Mouse (Mus musculus) embryonic facial prominence, embryonic 14.5 days (tissue): ENCODE results near the gene Chd9. TPM values are rescaled to one million over a fixed set of nuclear protein-coding genes. Genes with fewer than 3 reads are reported as not detected.
"Not testable (repeated sequence)": the region's sequence is repeated elsewhere in the genome, so short reads cannot be mapped to it uniquely, and the experiment has no call there.

Experiments used
- ATAC-seq: fragments of 200-750 bp; cut with Nextera tagmentation; 2 replicates; pipeline ENCODE4 v1.8.0; 2017; ENCODE audit warnings: low read depth, moderate number of reproducible peaks, moderate TSS enrichment
- DNase-seq: peaks from one replicate; pipeline ENCODE4 v3.0.0-alpha.2; 2015; ENCODE audit warnings: low spot score
- H3K27ac ChIP-seq: fragments of 300-500 bp; sonication (generic); replicated peaks from 2 replicates; pipeline ENCODE4 v1.5.1; 2014; ENCODE audit warnings: low read depth, mild to moderate bottlenecking, low read length, moderate library complexity
- H3K27me3 ChIP-seq: fragments of 300-500 bp; sonication (generic); replicated peaks from 2 replicates; pipeline ENCODE4 v1.6.1; 2014; ENCODE audit warnings: low read length; ENCODE audit not compliant: control insufficient read depth, insufficient read depth
- H3K36me3 ChIP-seq: fragments of 300-500 bp; sonication (generic); 2 replicates; pipeline ENCODE4 v1.6.1; 2014; ENCODE audit warnings: low read length, mixed read lengths; ENCODE audit not compliant: control insufficient read depth, insufficient read depth
- H3K4me1 ChIP-seq: fragments of 300-500 bp; sonication (generic); 2 replicates; pipeline ENCODE4 v1.6.1; 2014; ENCODE audit warnings: antibody characterized with exemption, low read length; ENCODE audit not compliant: control insufficient read depth, insufficient read depth
- H3K4me2 ChIP-seq: fragments of 300-500 bp; sonication (generic); 2 replicates; pipeline ENCODE4 v1.6.1; 2014; ENCODE audit warnings: low read depth, mild to moderate bottlenecking, low read length, moderate library complexity, mixed read lengths
- H3K4me3 ChIP-seq: fragments of 300-500 bp; sonication (generic); 2 replicates; pipeline ENCODE4 v1.5.1; 2014; ENCODE audit warnings: low read depth, mild to moderate bottlenecking, low read length
- H3K9ac ChIP-seq: fragments of 300-500 bp; sonication (generic); 2 replicates; pipeline ENCODE4 v1.6.1; 2014; ENCODE audit warnings: low read depth, mild to moderate bottlenecking, low read length, moderate library complexity, mixed read lengths
- H3K9me3 ChIP-seq: fragments of 300-500 bp; sonication (generic); 2 replicates; pipeline ENCODE4 v1.6.1; 2016; ENCODE audit warnings: low read length; ENCODE audit not compliant: control insufficient read depth
- WGBS: fragments of 180-500 bp; shearing (Covaris S2); extraction: QIAGEN DNeasy Blood & Tissue Kit; methylation state at CpG from one replicate; pipeline ENCODE4 v1.1.7; 2014; 5-methylcytosine and 5-hydroxymethylcytosine counted together
- polyA plus RNA-seq: library from polyadenylated mRNA; unstranded; fragments of >200 nt; fragmentation: Nextera tagmentation; extraction: Ambion mirVana; gene quantifications from 2 replicates; pipeline ENCODE4 v1.2.1, GENCODE M21; 2014

Gene Chd9
- polyA plus RNA-seq, 1 experiment from 2014 or later: 123 TPM

DNA sequence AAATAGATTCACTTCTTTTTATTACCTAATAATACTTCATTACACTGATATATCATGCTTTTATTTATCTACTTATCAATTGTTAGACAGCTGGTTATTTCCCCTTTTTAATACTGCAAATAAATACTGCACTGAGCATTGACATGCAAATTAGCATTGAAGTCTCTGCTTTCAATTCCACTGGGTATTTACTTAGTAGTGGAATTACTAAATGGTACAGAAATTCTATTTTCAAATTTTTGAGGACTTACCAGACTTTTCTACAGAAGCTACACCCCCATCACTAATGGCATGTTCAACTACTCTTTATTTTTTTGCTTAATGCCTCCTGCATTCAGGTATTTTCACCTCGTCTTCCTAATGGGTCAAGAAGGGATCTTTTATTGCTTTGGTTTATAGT, 100.3 kb downstream of the Chd9 start:
- Histone ChIP-seq H3K36me3 (peaks cover 9% of the 10 kb centered on the region; the same call in 1 of the 2 replicates), H3K9me3 (no peaks in the 10 kb centered on the region), H3K27ac (no peak overlapping the region), H3K9ac (no peak overlapping the region), H3K4me2 (no peak overlapping the region), H3K4me3 (no peak overlapping the region), H3K4me1 (no peaks in the 10 kb centered on the region), H3K27me3 (no peaks in the 10 kb centered on the region)
- DNase-seq (no peak), ATAC-seq (no peak)
- WGBS: 78% methylated on average over 1 of the region's 1 CpGs

DNA sequence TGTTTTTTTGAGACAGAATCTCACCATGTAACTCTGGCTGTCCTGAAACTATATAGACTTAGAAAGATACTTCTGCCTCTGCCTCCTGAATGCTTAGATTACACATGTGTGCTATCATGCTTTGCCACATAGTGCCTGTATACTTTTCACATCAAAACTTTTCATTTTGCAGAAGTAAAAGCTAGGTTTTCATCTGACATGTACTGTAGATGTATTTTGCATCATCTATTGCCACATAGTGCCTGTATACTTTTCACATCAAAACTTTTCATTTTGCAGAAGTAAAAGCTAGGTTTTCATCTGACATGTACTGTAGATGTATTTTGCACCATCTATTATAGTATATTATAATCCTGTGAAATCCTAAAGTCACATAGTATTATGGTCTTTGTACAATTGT, 102.0 kb downstream of the Chd9 start:
- not testable (repeated sequence) for H3K9me3 ChIP-seq, DNase-seq, H3K27me3 ChIP-seq, H3K9ac ChIP-seq, H3K27ac ChIP-seq, H3K4me1 ChIP-seq, H3K4me3 ChIP-seq, ATAC-seq, H3K4me2 ChIP-seq
- H3K36me3 ChIP-seq: peaks cover 13% of the 10 kb centered on the region; the same call in 1 of the 2 replicates

DNA sequence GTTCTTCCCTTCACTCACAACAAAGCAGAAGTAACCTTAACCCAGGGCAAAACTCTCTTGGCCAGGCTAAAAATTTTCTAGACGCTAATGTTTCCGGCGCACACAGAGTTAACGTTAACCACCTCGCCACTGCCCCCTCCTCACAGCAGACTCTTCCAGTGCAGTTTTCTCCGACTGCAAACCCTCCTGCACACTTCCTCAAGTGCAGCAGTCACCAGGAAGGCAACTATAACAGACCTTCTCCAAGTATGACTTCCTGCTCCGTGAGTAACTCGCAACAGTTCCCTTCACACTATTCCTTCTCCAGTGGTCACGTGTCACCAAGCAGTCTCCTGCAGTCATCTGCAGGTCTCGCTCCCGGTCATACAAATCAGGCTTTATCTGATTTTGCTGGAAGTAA, 104.8 kb downstream of the Chd9 start:
- no peak for DNase-seq
- ATAC-seq: no peak
- Histone ChIP-seq H3K4me2 (no peak overlapping the region), H3K27ac (no peak overlapping the region), H3K4me3 (no peak overlapping the region), H3K9me3 (no peaks in the 10 kb centered on the region), H3K36me3 (peaks cover 21% of the 10 kb centered on the region; the same call in 1 of the 2 replicates), H3K4me1 (no peaks in the 10 kb centered on the region), H3K9ac (no peak overlapping the region), H3K27me3 (no peaks in the 10 kb centered on the region)
- 54% methylated on average over 11 of the region's 11 CpGs for WGBS

DNA sequence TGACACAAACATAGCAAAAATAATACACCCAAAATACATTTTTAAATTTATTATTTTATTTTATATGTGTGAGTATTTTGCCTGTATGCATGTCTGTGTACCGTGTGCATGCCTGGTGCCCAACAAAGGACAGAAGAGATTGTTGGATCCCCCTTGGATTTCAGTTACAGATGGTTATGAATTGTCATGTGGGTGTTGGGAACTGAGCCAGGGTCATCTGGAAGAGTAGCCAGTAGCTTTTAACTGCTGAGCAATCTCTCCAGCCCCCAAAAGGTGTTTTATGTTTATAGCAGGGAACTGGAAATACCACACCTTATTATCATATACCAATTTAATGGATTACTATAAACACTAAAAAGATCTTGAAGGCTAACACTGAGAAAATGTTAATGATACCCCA, 106.6 kb downstream of the Chd9 start:
- Histone ChIP-seq H3K4me2 (no peak overlapping the region), H3K9me3 (no peaks in the 10 kb centered on the region), H3K9ac (no peak overlapping the region), H3K4me1 (no peaks in the 10 kb centered on the region), H3K27me3 (no peaks in the 10 kb centered on the region), H3K36me3 (peaks cover 21% of the 10 kb centered on the region; the same call in 1 of the 2 replicates), H3K27ac (no peak overlapping the region), H3K4me3 (no peak overlapping the region)
- 100% methylated on average over 1 of the region's 1 CpGs for WGBS
- no peak for DNase-seq
- no peak for ATAC-seq

DNA sequence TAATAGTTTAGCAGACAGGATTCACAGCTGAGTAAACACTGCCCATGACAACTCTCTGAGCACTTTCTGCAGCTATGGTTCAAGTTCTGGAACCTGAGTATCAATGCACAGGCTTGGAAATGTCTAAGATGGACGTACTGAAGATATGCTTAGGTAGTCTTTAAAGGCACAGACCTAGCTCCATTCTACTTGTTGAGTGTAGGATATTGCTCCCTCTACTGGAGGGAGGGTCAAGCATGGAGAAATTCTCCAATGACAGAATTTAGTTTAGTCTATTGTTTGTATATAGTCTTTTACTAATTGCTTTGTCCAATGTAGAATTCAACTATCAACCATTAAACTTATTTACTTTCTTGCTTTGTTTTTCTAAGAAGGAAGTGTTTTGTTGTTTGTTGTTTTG, 108.7 kb downstream of the Chd9 start:
- WGBS: 47% methylated on average over 1 of the region's 1 CpGs
- Histone ChIP-seq H3K4me2 (no peak overlapping the region), H3K27me3 (no peaks in the 10 kb centered on the region), H3K27ac (no peak overlapping the region), H3K4me1 (no peaks in the 10 kb centered on the region), H3K9ac (no peak overlapping the region), H3K4me3 (no peak overlapping the region), H3K36me3 (peaks cover 20% of the 10 kb centered on the region; the same call in 1 of the 2 replicates), H3K9me3 (no peaks in the 10 kb centered on the region)
- DNase-seq: peak; percentile 31
- ATAC-seq: no peak

DNA sequence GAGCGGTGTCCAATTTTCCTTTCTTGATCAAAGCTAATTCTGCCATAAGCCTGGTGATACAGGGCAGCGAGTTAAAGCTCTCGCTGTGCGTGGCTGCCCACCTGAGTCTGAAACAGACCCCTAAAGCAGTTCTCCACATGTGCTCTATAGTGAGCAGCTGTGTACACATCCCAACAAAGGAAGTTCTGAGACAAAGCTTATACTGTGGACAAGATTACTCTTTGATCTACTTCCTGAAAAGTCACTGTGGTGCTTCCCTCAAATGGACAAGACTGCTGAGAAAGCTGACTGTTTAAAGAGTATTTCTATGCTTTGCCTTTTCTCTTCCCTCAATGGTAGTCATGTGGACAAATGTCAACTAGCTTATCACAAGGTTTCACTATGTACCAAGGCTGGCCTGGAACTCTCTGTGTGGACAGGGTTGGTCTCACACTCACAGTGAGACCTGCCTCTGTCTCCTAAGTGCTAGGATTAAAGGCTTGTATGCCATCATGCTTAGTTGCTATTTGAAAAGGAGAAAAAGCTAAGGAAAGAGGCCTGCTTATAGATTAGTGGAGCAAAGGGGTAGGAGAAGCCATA, 110.3 kb downstream of the Chd9 start:
- no peak overlapping the region for H3K4me3 ChIP-seq
- H3K27me3 ChIP-seq: no peaks in the 10 kb centered on the region
- DNase-seq (no peak), ATAC-seq (no peak)
- no peaks in the 10 kb centered on the region for H3K9me3 ChIP-seq
- H3K9ac ChIP-seq: no peak overlapping the region
- no peaks in the 10 kb centered on the region for H3K4me1 ChIP-seq
- no peak overlapping the region for H3K4me2 ChIP-seq
- 75% methylated on average over 4 of the region's 4 CpGs for WGBS
- peaks cover 12% of the 10 kb centered on the region; the same call in 1 of the 2 replicates for H3K36me3 ChIP-seq
- H3K27ac ChIP-seq: no peak overlapping the region

DNA sequence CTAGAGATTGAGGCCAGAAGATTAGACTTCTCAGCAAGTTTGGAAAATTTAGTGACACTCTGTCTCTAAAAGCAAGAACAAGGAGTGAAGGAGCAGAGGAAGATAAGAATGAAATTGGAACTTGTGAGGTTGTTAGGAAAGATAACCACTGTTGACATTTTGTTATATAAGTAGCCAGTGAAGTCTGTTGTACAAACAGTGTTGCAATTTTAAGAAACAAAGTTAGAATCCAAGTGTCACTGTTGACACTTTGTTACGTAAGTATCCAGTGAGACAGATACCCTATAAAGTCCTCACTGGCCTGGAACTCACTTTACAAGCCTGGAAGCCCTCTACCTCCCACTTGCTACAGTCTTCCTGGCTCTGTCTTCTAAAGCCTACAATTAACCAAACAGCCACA, 111.7 kb downstream of the Chd9 start:
- no peaks in the 10 kb centered on the region for H3K27me3 ChIP-seq
- H3K27ac ChIP-seq: no peak overlapping the region
- H3K4me2 ChIP-seq: no peak overlapping the region
- H3K4me3 ChIP-seq: no peak overlapping the region
- no peak for DNase-seq
- no peak overlapping the region for H3K9ac ChIP-seq
- ATAC-seq: no peak
- H3K4me1 ChIP-seq: no peaks in the 10 kb centered on the region
- 89% methylated on average over 1 of the region's 1 CpGs for WGBS
- no peaks in the 10 kb centered on the region for H3K9me3 ChIP-seq
- peaks cover 12% of the 10 kb centered on the region; the same call in 1 of the 2 replicates for H3K36me3 ChIP-seq

DNA sequence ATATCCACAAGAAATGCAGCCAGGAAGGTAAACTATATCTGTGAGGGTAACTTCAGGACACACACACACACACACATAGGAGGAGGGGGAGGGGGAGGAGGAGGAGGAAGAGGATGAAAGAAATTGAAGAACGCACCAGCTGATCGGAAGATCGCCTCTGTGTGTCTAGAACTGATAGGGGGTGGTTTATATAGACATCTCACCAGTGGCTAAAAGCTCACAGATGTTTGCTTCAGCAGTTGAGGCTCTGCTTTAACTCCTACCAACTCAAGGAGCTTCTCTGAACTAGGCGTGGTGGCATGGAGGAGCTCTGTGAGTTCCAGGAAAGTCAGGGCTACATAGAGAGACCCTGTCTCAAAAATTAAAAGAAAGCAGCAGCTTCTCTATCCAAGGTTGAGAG, 115.6 kb downstream of the Chd9 start:
- H3K36me3 ChIP-seq: 0 out of 2 replicates have a peak, but pooled peaks cover 4% of the 10 kb centered on the region
- WGBS: 72% methylated on average over 4 of the region's 4 CpGs
- H3K4me1 ChIP-seq: no peaks in the 10 kb centered on the region
- no peak overlapping the region for H3K9ac ChIP-seq
- H3K4me2 ChIP-seq: no peak overlapping the region
- H3K9me3 ChIP-seq: no peaks in the 10 kb centered on the region
- DNase-seq (no peak), ATAC-seq (no peak)
- no peak overlapping the region for H3K4me3 ChIP-seq
- no peaks in the 10 kb centered on the region for H3K27me3 ChIP-seq
- H3K27ac ChIP-seq: no peak overlapping the region
